ENCODE assay signal across 7 mouse cellular contexts in genomic region chr7:79515221-79515743, GRCm38 (mm10). TPM values are rescaled to one million over a fixed set of nuclear protein-coding genes. Genes with fewer than 3 reads are reported as not detected.
DNase-seq lines count a peak whose midpoint lies in the region; ATAC-seq and TF ChIP-seq lines count a peak whose summit lies in the region.

No protein-coding gene starts in this region.

- H3K4me3 ChIP-seq in lung, embryonic 14.5 days (ENCODE audit: low read depth, low read length): peak overlapping the region; percentile 34
- peak overlapping the region; percentile 43 for H3K4me3 ChIP-seq in embryonic facial prominence, embryonic 12.5 days
- peak overlapping the region; percentile 40 for H3K4me3 ChIP-seq in intestine, embryonic 15.5 days (replicated peaks)

- WGBS in lung, embryonic 14.5 days: 2% methylated on average over 57 of the region's 57 CpGs
- 1% methylated on average over 56 of the region's 57 CpGs for WGBS in embryonic facial prominence, embryonic 12.5 days
- 3% methylated on average over 56 of the region's 57 CpGs for WGBS in intestine, embryonic 15.5 days

- no peaks in the 10 kb centered on the region for H3K9me3 ChIP-seq in lung, embryonic 14.5 days (ENCODE audit: low read depth, low read length)
- no peaks in the 10 kb centered on the region for H3K9me3 ChIP-seq in embryonic facial prominence, embryonic 12.5 days
- no peaks in the 10 kb centered on the region for H3K9me3 ChIP-seq in intestine, embryonic 15.5 days

- H3K4me2 ChIP-seq in lung, embryonic 14.5 days: peak overlapping the region; percentile 66
- peak overlapping the region; percentile 58 for H3K4me2 ChIP-seq in embryonic facial prominence, embryonic 12.5 days (replicated peaks)
- peak overlapping the region; percentile 83 for H3K4me2 ChIP-seq in intestine, embryonic 15.5 days (replicated peaks)

- peak; percentile 32 for DNase-seq in lung, embryonic 14.5 days
- no peak for DNase-seq in lung, postnatal 25 days (ENCODE audit: low spot score)
- DNase-seq in right cerebral cortex, postnatal 14 days: peak; percentile 62
- DNase-seq in adrenal gland, adult (ENCODE audit: inconsistent age in 2 of 2, low spot score in 1 of 2): no peak
- DNase-seq in thymus, postnatal 36 days: no peak

- H3K27me3 ChIP-seq in lung, embryonic 14.5 days (ENCODE audit: insufficient read depth, low read length): peaks cover 90% of the 10 kb centered on the region
- peaks cover 98% of the 10 kb centered on the region for H3K27me3 ChIP-seq in embryonic facial prominence, embryonic 12.5 days
- peaks cover 88% of the 10 kb centered on the region for H3K27me3 ChIP-seq in intestine, embryonic 15.5 days (replicated peaks)

- ATAC-seq in lung, embryonic 14.5 days (ENCODE audit: insufficient read depth): 0 out of 2 replicates have a peak, but pooled peaks have one; percentile 15
- no peak for ATAC-seq in embryonic facial prominence, embryonic 12.5 days (ENCODE audit: insufficient number of reproducible peaks, insufficient read depth, low FRiP score, low TSS enrichment)
- ATAC-seq in intestine, embryonic 15.5 days: peak; percentile 34; the same call in 1 of the 2 replicates

- H3K4me1 ChIP-seq in lung, embryonic 14.5 days (ENCODE audit: insufficient read depth): 0 out of 2 replicates have a peak, but pooled peaks cover 6% of the 10 kb centered on the region
- peaks cover 12% of the 10 kb centered on the region; the same call in 1 of the 2 replicates for H3K4me1 ChIP-seq in embryonic facial prominence, embryonic 12.5 days
- H3K4me1 ChIP-seq in intestine, embryonic 15.5 days (replicated peaks): peaks cover 13% of the 10 kb centered on the region

- no peak for TF ChIP-seq CTCF in lung, embryonic 14.5 days (IDR thresholded peaks at IDR 0.05; ENCODE audit: low read depth)

- H3K9ac ChIP-seq in lung, embryonic 14.5 days: peak overlapping the region; percentile 49
- H3K9ac ChIP-seq in embryonic facial prominence, embryonic 12.5 days: peak overlapping the region; percentile 50
- 0 out of 2 replicates have a peak overlapping the region, but pooled peaks have one; percentile 20 for H3K9ac ChIP-seq in intestine, embryonic 15.5 days

- H3K36me3 ChIP-seq in lung, embryonic 14.5 days (ENCODE audit: insufficient read depth): no peaks in the 10 kb centered on the region
- H3K36me3 ChIP-seq in embryonic facial prominence, embryonic 12.5 days: no peaks in the 10 kb centered on the region
- H3K36me3 ChIP-seq in intestine, embryonic 15.5 days: no peaks in the 10 kb centered on the region

- H3K27ac ChIP-seq in lung, embryonic 14.5 days (ENCODE audit: low read depth): no peak overlapping the region
- H3K27ac ChIP-seq in embryonic facial prominence, embryonic 12.5 days: no peak overlapping the region
- no peak overlapping the region for H3K27ac ChIP-seq in intestine, embryonic 15.5 days

RNA-seq across cellular contexts. Expression of gene Polg, which starts 49.1 kb away (rescaled TPM):
- 53.9 and 65.0 TPM in 2 replicates for polyA plus RNA-seq in lung, embryonic 14.5 days (2014; fragmentation: Nextera tagmentation; extraction: Ambion mirVana)
- polyA plus RNA-seq in embryonic facial prominence, embryonic 12.5 days (2016; fragmentation: Nextera tagmentation; extraction: Ambion mirVana): 42.3 and 42.5 TPM in 2 replicates
- 34.7 and 39.9 TPM in 2 replicates for polyA plus RNA-seq in intestine, embryonic 15.5 days (2015; fragmentation: Nextera tagmentation; extraction: Ambion mirVana)

Comparison
In these comparisons a context has a peak if more than half of its experiments do, and no peak if none do; other contexts are left out.
1. DNase-seq: peak in lung, embryonic 14.5 days (single experiment) and right cerebral cortex, postnatal 14 days (single experiment); none in lung, postnatal 25 days (single experiment), adrenal gland, adult (0 of 2) and thymus, postnatal 36 days (0 of 2).
2. Peak in every context shown above with its lines, with median percentiles within 50 percentile points of each other: H3K4me2 ChIP-seq, H3K4me3 ChIP-seq and H3K9ac ChIP-seq.